In genomic region chr9:35283415-35284069, GRCm38 (mm10) we compare ENCODE assay signal across 12 mouse cellular contexts. TPM values are rescaled to one million over a fixed set of nuclear protein-coding genes. Genes with fewer than 3 reads are reported as not detected.
DNase-seq lines count a peak whose midpoint lies in the region; ATAC-seq lines count a peak whose summit lies in the region.
"Had no signal": no experiment of that assay in that cellular context is flagged by ENCODE, and none has a peak within 500 bp of the region (broad histone marks: within the 10 kb centered on the region; RNA-seq: fewer than 3 reads in every experiment).

No protein-coding gene starts in this region.

- intact Hi-C loops in heart, postnatal 10 days (cut with DNase I) = loop anchor here (5.0 kb wide), 1 partner anchor 139 kb away; the partner anchor contains the start of gene Cdon

- DNase-seq in heart, postnatal 10 days = no peak
- DNase-seq in kidney, postnatal 14 days = peak; percentile 16
- DNase-seq in ovary, postnatal 14 days (ENCODE audit: low spot score) = no peak
- DNase-seq in layer of hippocampus, adult 11-12 months (ENCODE audit: low spot score) = no peak
- DNase-seq in Muller cell, postnatal 12 days (ENCODE audit: inconsistent ontology term) = no peak
- DNase-seq: cerebellum, adult 11 months had no signal

- no peaks in the 10 kb centered on the region for H3K27me3 ChIP-seq in heart, embryonic 13.5 days (replicated peaks)
- no peaks in the 10 kb centered on the region for H3K27me3 ChIP-seq in forebrain, embryonic 15.5 days
- peaks cover 35% of the 10 kb centered on the region for H3K27me3 ChIP-seq in neural tube, embryonic 15.5 days (replicated peaks)
- H3K27me3 ChIP-seq: CH12.LX; stomach, embryonic 15.5 days had no signal

- no peaks in the 10 kb centered on the region for H3K9me3 ChIP-seq in heart, embryonic 13.5 days
- H3K9me3 ChIP-seq in forebrain, embryonic 15.5 days = no peaks in the 10 kb centered on the region
- no peaks in the 10 kb centered on the region for H3K9me3 ChIP-seq in neural tube, embryonic 15.5 days (replicated peaks)
- H3K9me3 ChIP-seq: stomach, embryonic 15.5 days had no signal

- 68% methylated on average over 13 of the region's 13 CpGs for WGBS in heart, embryonic 13.5 days
- WGBS in forebrain, embryonic 15.5 days = 78% methylated on average over 13 of the region's 13 CpGs
- WGBS in neural tube, embryonic 15.5 days = 77% methylated on average over 13 of the region's 13 CpGs

- H3K27ac ChIP-seq in heart, embryonic 13.5 days (replicated peaks) = peak overlapping the region; percentile 37; the same call in 1 of the 2 replicates
- no peak overlapping the region for H3K27ac ChIP-seq in forebrain, embryonic 15.5 days (replicated peaks)
- H3K27ac ChIP-seq in neural tube, embryonic 15.5 days (replicated peaks) = no peak overlapping the region
- H3K27ac ChIP-seq: macrophage; stomach, embryonic 15.5 days had no signal

- H3K4me3 ChIP-seq in heart, embryonic 13.5 days = no peak overlapping the region
- no peak overlapping the region for H3K4me3 ChIP-seq in forebrain, embryonic 15.5 days
- H3K4me3 ChIP-seq in neural tube, embryonic 15.5 days (replicated peaks) = no peak overlapping the region
- H3K4me3 ChIP-seq: stomach, embryonic 15.5 days had no signal

- ATAC-seq in heart, embryonic 13.5 days (ENCODE audit: extremely low read depth, insufficient number of reproducible peaks, low FRiP score, low TSS enrichment) = no peak; the same call in 1 of the 2 replicates
- peak; percentile 24; the same call in 1 of the 2 replicates for ATAC-seq in forebrain, embryonic 15.5 days (replicated peaks)
- 0 out of 2 replicates have a peak, but pooled peaks have one; percentile 29 for ATAC-seq in neural tube, embryonic 15.5 days (ENCODE audit: low FRiP score)

- H3K36me3 ChIP-seq in heart, embryonic 13.5 days = peaks cover 3% of the 10 kb centered on the region; the same call in 1 of the 2 replicates
- H3K36me3 ChIP-seq in forebrain, embryonic 15.5 days = no peaks in the 10 kb centered on the region
- H3K36me3 ChIP-seq in neural tube, embryonic 15.5 days = no peaks in the 10 kb centered on the region
- H3K36me3 ChIP-seq: stomach, embryonic 15.5 days had no signal

- H3K9ac ChIP-seq in heart, embryonic 13.5 days = no peak overlapping the region
- no peak overlapping the region for H3K9ac ChIP-seq in forebrain, embryonic 15.5 days (replicated peaks)
- H3K9ac ChIP-seq in neural tube, embryonic 15.5 days (replicated peaks) = no peak overlapping the region
- H3K9ac ChIP-seq: stomach, embryonic 15.5 days had no signal

- H3K4me1 ChIP-seq in heart, embryonic 13.5 days = peaks cover 21% of the 10 kb centered on the region
- peaks cover 6% of the 10 kb centered on the region for H3K4me1 ChIP-seq in forebrain, embryonic 15.5 days
- no peaks in the 10 kb centered on the region for H3K4me1 ChIP-seq in neural tube, embryonic 15.5 days
- H3K4me1 ChIP-seq: stomach, embryonic 15.5 days had no signal

- no peak overlapping the region for H3K4me2 ChIP-seq in heart, embryonic 13.5 days
- no peak overlapping the region for H3K4me2 ChIP-seq in forebrain, embryonic 15.5 days (replicated peaks)
- H3K4me2 ChIP-seq in neural tube, embryonic 15.5 days = no peak overlapping the region
- H3K4me2 ChIP-seq: stomach, embryonic 15.5 days had no signal

RNA-seq across cellular contexts. Expression of gene Rpusd4, which starts 15.9 kb away (rescaled TPM):
- polyA plus RNA-seq in heart, embryonic 13.5 days (2015; fragmentation: Nextera tagmentation; extraction: Ambion mirVana) = 19.4 and 22.1 TPM in 2 replicates
- 10 to 100 TPM; 10.1 to 11.9 TPM for total RNA-seq in heart, postnatal 10 days (2021)
- 20.3 and 23.6 TPM in 2 replicates for polyA plus RNA-seq in forebrain, embryonic 15.5 days (2015; fragmentation: Nextera tagmentation; extraction: Ambion mirVana)
- 17.9 and 19.4 TPM in 2 replicates for polyA plus RNA-seq in neural tube, embryonic 15.5 days (2015; fragmentation: Nextera tagmentation; extraction: Ambion mirVana)

RNA-seq across cellular contexts. Expression of gene Fam118b, which starts 15.9 kb away (rescaled TPM):
- polyA plus RNA-seq in heart, embryonic 13.5 days (2015; fragmentation: Nextera tagmentation; extraction: Ambion mirVana) = 26.9 and 28.1 TPM in 2 replicates
- 10 to 100 TPM; 14.3 to 16.7 TPM for total RNA-seq in heart, postnatal 10 days (2021)
- polyA plus RNA-seq in forebrain, embryonic 15.5 days (2015; fragmentation: Nextera tagmentation; extraction: Ambion mirVana) = 85.3 and 92.9 TPM in 2 replicates
- polyA plus RNA-seq in neural tube, embryonic 15.5 days (2015; fragmentation: Nextera tagmentation; extraction: Ambion mirVana) = 47.5 and 48.8 TPM in 2 replicates
